ENCODE assay signal across 18 mouse cellular contexts in the genomic region with DNA sequence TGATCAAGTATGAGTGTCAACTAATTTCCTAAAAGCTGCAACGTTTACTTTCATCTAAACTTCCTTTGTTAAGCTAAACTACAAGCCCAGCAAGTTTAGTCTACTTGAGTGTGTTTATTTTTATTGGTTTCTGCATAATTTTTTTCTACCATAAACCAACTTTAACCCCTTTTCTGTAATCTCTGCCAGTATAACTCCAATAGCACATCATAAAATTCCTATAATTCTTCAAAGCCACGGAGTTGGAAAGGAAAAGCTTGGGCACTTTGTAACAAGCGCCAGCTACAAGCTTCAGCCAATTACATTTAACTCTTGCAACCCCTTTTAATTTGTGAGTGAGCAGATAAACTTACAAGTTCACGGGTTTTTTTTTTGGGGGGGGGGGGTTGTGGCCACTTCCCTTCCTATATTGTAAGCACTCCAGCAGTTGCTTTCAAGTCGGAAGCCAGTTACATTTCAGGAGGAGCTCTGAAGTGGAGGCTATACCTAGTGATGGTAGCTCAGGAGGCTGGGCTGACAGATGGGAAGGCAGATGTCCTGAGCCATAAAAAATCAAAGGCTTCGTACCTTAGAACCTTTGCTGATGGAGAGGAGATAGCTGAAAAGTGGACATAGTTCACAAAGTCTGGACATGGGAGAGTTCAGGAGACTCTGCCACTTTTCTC. TPM values are rescaled to one million over a fixed set of nuclear protein-coding genes. Genes with fewer than 3 reads are reported as not detected.
DNase-seq lines count a peak whose midpoint lies in the region; ATAC-seq and TF ChIP-seq lines count a peak whose summit lies in the region.
"Had no signal": no experiment of that assay in that cellular context is flagged by ENCODE, and none has a peak within 500 bp of the region (broad histone marks: within the 10 kb centered on the region; RNA-seq: fewer than 3 reads in every experiment).

No protein-coding gene starts in this region.

- ATAC-seq in heart, embryonic 12.5 days (ENCODE audit: insufficient number of reproducible peaks, low FRiP score): no peak
- ATAC-seq in neural tube, embryonic 13.5 days (ENCODE audit: low read depth): no peak
- ATAC-seq in inflammation-experienced regulatory T-cells, adult 6 months: no peak

- no peak for TF ChIP-seq CTCF in left cerebral cortex, adult 2 months (IDR thresholded peaks at IDR 0.05)

- H3K27ac ChIP-seq in heart, embryonic 12.5 days (ENCODE audit: poor library complexity, severe bottlenecking): 0 out of 2 replicates have a peak overlapping the region, but pooled peaks have one; percentile 29
- H3K27ac ChIP-seq in left cerebral cortex, adult 2 months: peak overlapping the region; percentile 77; the same call in 1 of the 2 replicates
- 0 out of 2 replicates have a peak overlapping the region, but pooled peaks have one; percentile 7 for H3K27ac ChIP-seq in neural tube, embryonic 13.5 days (replicated peaks)
- H3K27ac ChIP-seq: midbrain, embryonic 12.5 days had no signal

- H3K4me3 ChIP-seq in heart, embryonic 12.5 days: no peak overlapping the region
- H3K4me3 ChIP-seq in left cerebral cortex, adult 2 months: no peak overlapping the region
- H3K4me3 ChIP-seq in neural tube, embryonic 13.5 days: no peak overlapping the region
- H3K4me3 ChIP-seq: forebrain, embryonic 12.5 days; gastrocnemius, adult 2 months; midbrain, embryonic 12.5 days; myocyte had no signal

- H3K9ac ChIP-seq in heart, embryonic 12.5 days: no peak overlapping the region
- no peak overlapping the region for H3K9ac ChIP-seq in neural tube, embryonic 13.5 days
- H3K9ac ChIP-seq: forebrain, embryonic 12.5 days; midbrain, embryonic 12.5 days had no signal

- no peak overlapping the region for H3K4me2 ChIP-seq in heart, embryonic 12.5 days
- H3K4me2 ChIP-seq in neural tube, embryonic 13.5 days: no peak overlapping the region
- H3K4me2 ChIP-seq: forebrain, embryonic 12.5 days; midbrain, embryonic 12.5 days had no signal

- no peaks in the 10 kb centered on the region for H3K27me3 ChIP-seq in heart, embryonic 12.5 days (replicated peaks)
- H3K27me3 ChIP-seq in neural tube, embryonic 13.5 days: no peaks in the 10 kb centered on the region
- H3K27me3 ChIP-seq: forebrain, embryonic 12.5 days; midbrain, embryonic 12.5 days had no signal

- no peaks in the 10 kb centered on the region for H3K9me3 ChIP-seq in heart, embryonic 12.5 days (replicated peaks)
- H3K9me3 ChIP-seq in neural tube, embryonic 13.5 days: no peaks in the 10 kb centered on the region
- H3K9me3 ChIP-seq: forebrain, embryonic 12.5 days; midbrain, embryonic 12.5 days had no signal

- DNase-seq in heart, adult 9 months (ENCODE audit: low spot score in 2 of 2): no peak
- no peak for DNase-seq in left cerebral cortex, adult 2 months (ENCODE audit: extremely low spot score in 1 of 2, low spot score in 2 of 2)
- DNase-seq in left cerebral cortex, postnatal 25 days (ENCODE audit: low spot score in 2 of 2): no peak
- DNase-seq in neural tube, embryonic 10.5 days (ENCODE audit: extremely low spot score, low spot score): no peak
- DNase-seq: cerebellum, adult 11-12 months; gastrocnemius, adult 2 months; heart, adult 18-20 months; heart, postnatal 14 days; kidney, postnatal 25 days; left cerebral cortex, postnatal 4 days; lung, adult 18-20 months; thymus, postnatal 4 days had no signal

- peaks cover 39% of the 10 kb centered on the region for H3K4me1 ChIP-seq in heart, embryonic 12.5 days (replicated peaks)
- H3K4me1 ChIP-seq in neural tube, embryonic 13.5 days (replicated peaks): peaks cover 47% of the 10 kb centered on the region

- WGBS in heart, embryonic 12.5 days: 59% methylated on average over 6 of the region's 6 CpGs
- WGBS in neural tube, embryonic 13.5 days: 57% methylated on average over 6 of the region's 6 CpGs

- no peaks in the 10 kb centered on the region for H3K36me3 ChIP-seq in heart, embryonic 12.5 days
- no peaks in the 10 kb centered on the region for H3K36me3 ChIP-seq in neural tube, embryonic 13.5 days
- H3K36me3 ChIP-seq: forebrain, embryonic 12.5 days had no signal

- intact Hi-C loops in left cerebral cortex, adult 2 months (cut with DNase I): no loop called here
- intact Hi-C loops in left cerebral cortex, postnatal 25 days (cut with DNase I): no loop called here

RNA-seq across cellular contexts. Expression of a gene that starts 46.5 kb away (rescaled TPM):
- 28.0 and 29.6 TPM in 2 replicates for polyA plus RNA-seq in heart, embryonic 12.5 days (2016; fragmentation: Nextera tagmentation; extraction: Ambion mirVana)
- total RNA-seq in left cerebral cortex, adult 2 months (2021): 100 to 1,000 TPM; 156 to 181 TPM
- 100 to 1,000 TPM; 184 TPM for total RNA-seq in left cerebral cortex, postnatal 25 days (2021)
- polyA plus RNA-seq in neural tube, embryonic 13.5 days (2015; fragmentation: Nextera tagmentation; extraction: Ambion mirVana): 48.9 and 55.7 TPM in 2 replicates
- 1 to 10 TPM in 1 of 3 experiments, under 1 TPM in 2; 0.66 to 6.7 (median 0.91) TPM for polyA plus RNA-seq in inflammation-experienced regulatory T-cells, adult 6 months (2017; shearing (Covaris generic))

Comparison
In these comparisons a context has a peak if more than half of its experiments do, and no peak if none do; other contexts are left out.
1. H3K27ac ChIP-seq: peak in every context shown above with its lines; median percentile 77 in left cerebral cortex, adult 2 months; 29 in heart, embryonic 12.5 days; 7 in neural tube, embryonic 13.5 days.